Mouse (Mus musculus) ES-Bruce4 (cell line): ENCODE measurements around the gene Klhl8.

Experiments used
- CTCF ChIP-seq: IDR thresholded peaks from one replicate; pipeline ENCODE4 v1.8.1; 2011; ENCODE audit warnings: low read depth, low read length
- EP300 ChIP-seq: IDR thresholded peaks from 2 replicates; pipeline ENCODE4 v1.6.1; 2011; ENCODE audit warnings: low read depth, low read length; ENCODE audit not compliant: insufficient read depth

GRCm38 (mm10) chr5:103914335-103915226 lies 3.5 kb upstream of the Klhl8 start:
- TF ChIP-seq EP300, result no peak
- no peak for TF ChIP-seq CTCF
